Mouse (Mus musculus) myocyte (in vitro differentiated cells): ENCODE data around the gene Prpf31. TPM values are rescaled to one million over a fixed set of nuclear protein-coding genes. Genes with fewer than 3 reads are reported as not detected.

Source experiments
- H3K27me3 ChIP-seq: one replicate; pipeline ENCODE4 v1.6.1; 2011; ENCODE audit not compliant: control insufficient read depth, insufficient read depth, insufficient read length
- H3K36me3 ChIP-seq: one replicate; pipeline ENCODE4 v1.6.1; 2011; ENCODE audit not compliant: control insufficient read depth, insufficient read depth
- H3K4me2 ChIP-seq: one replicate; pipeline ENCODE4 v1.6.1; 2011; ENCODE audit warnings: low read depth, control low read depth
- H3K4me3 ChIP-seq: one replicate; pipeline ENCODE4 v1.5.1; 2011; ENCODE audit warnings: mild to moderate bottlenecking, control low read depth, moderate library complexity
- H3K79me2 ChIP-seq: one replicate; pipeline ENCODE4 v1.6.1; 2011; ENCODE audit not compliant: control insufficient read depth, insufficient read depth
- H3ac ChIP-seq: one replicate; pipeline ENCODE4 v1.6.1; 2011; ENCODE audit not compliant: control insufficient read depth, insufficient read length
- CEBPB ChIP-seq: IDR thresholded peaks from 2 replicates; pipeline ENCODE4 v1.6.1; 2011; ENCODE audit warnings: mild to moderate bottlenecking, moderate library complexity; ENCODE audit not compliant: poor library complexity, insufficient read depth, severe bottlenecking
- E2F4 ChIP-seq: IDR thresholded peaks from one replicate; pipeline ENCODE4 v1.6.1; 2011; ENCODE audit warnings: mild to moderate bottlenecking, control low read depth, moderate library complexity; ENCODE audit not compliant: insufficient read depth
- MAX ChIP-seq: IDR thresholded peaks from one replicate; pipeline ENCODE4 v1.6.1; 2011; ENCODE audit warnings: low read depth, mild to moderate bottlenecking, control low read depth
- MYOD1 ChIP-seq, 3 experiments: IDR thresholded peaks; one replicate each; pipeline ENCODE4 v1.6.1; 2011; ENCODE audit warnings: control low read depth in 2 of 3, low read depth in 2 of 3, mild to moderate bottlenecking in 2 of 3, moderate library complexity in 1 of 3; ENCODE audit not compliant: insufficient read length in 2 of 3, control insufficient read depth in 1 of 3
- MYOG ChIP-seq, 3 experiments: IDR thresholded peaks; one replicate each; pipeline ENCODE4 v1.6.1; 2011; ENCODE audit warnings: control low read depth in 2 of 3, low read depth in 2 of 3, mild to moderate bottlenecking in 2 of 3; ENCODE audit not compliant: insufficient read length in 2 of 3, control insufficient read depth in 1 of 3, insufficient read depth in 1 of 3
- POLR2A ChIP-seq: IDR thresholded peaks from one replicate; pipeline ENCODE4 v1.6.1; 2011; ENCODE audit warnings: low read depth, mild to moderate bottlenecking, control low read depth, moderate library complexity; ENCODE audit not compliant: insufficient read length
- POLR2AphosphoS2 ChIP-seq: IDR thresholded peaks from one replicate; pipeline ENCODE4 v1.6.1; 2011; ENCODE audit warnings: low read depth, control low read depth; ENCODE audit not compliant: insufficient read length
- REST ChIP-seq: IDR thresholded peaks from one replicate; pipeline ENCODE4 v1.6.1; 2011; ENCODE audit warnings: mild to moderate bottlenecking, control low read depth, moderate library complexity; ENCODE audit not compliant: insufficient read depth, insufficient read length
- SRF ChIP-seq: IDR thresholded peaks from one replicate; pipeline ENCODE4 v1.6.1; 2011; ENCODE audit warnings: low read depth; ENCODE audit not compliant: control insufficient read depth, insufficient read length
- TCF12 ChIP-seq: IDR thresholded peaks from one replicate; pipeline ENCODE4 v1.6.1; 2011; ENCODE audit warnings: mild to moderate bottlenecking, control low read depth; ENCODE audit not compliant: poor library complexity, insufficient read depth, severe bottlenecking
- TCF3 ChIP-seq: IDR thresholded peaks from one replicate; pipeline ENCODE4 v1.6.1; 2011; ENCODE audit warnings: low read depth, control low read depth; ENCODE audit not compliant: insufficient read length
- USF1 ChIP-seq: IDR thresholded peaks from one replicate; pipeline ENCODE4 v1.6.1; 2011; ENCODE audit warnings: low read depth, mild to moderate bottlenecking, control low read depth, moderate library complexity
- polyA plus RNA-seq: library from polyadenylated mRNA; unstranded; fragments of >200 nt; fragmentation: generic; extraction: Trizol; gene quantifications from one replicate; pipeline ENCODE4 v1.2.1, GENCODE M21; 2012; ENCODE audit warnings: missing spikeins

Prpf31 gene
- polyA plus RNA-seq, 1 experiment = 54.8 TPM

- Histone ChIP-seq H3K79me2 (no peaks in the 10 kb centered on the region), H3ac (no peak overlapping the region), H3K4me2 (no peak overlapping the region), H3K4me3 (no peak overlapping the region), H3K27me3 (no peaks in the 10 kb centered on the region), H3K36me3 (no peaks in the 10 kb centered on the region)
- TF ChIP-seq CEBPB (no peak), REST (no peak), MYOD1 (IDR thresholded peaks at IDR 0.05; ENCODE audit: control insufficient read depth in 1 of 3, insufficient read length in 2 of 3, low read depth in 2 of 3) (no peak), USF1 (no peak), POLR2A (no peak), MYOG (IDR thresholded peaks at IDR 0.05; ENCODE audit: control insufficient read depth in 1 of 3, insufficient read depth in 1 of 3, insufficient read length in 2 of 3, low read depth in 2 of 3) (no peak), MAX (no peak), E2F4 (no peak), TCF3 (no peak), POLR2AphosphoS2 (no peak), TCF12 (no peak), SRF (no peak)
These were observed 42.5 kb upstream of the Prpf31 start for GRCm38 (mm10) chr7:3587292-3587691.

- H3K4me2 ChIP-seq = no peak overlapping the region
- no peaks in the 10 kb centered on the region for H3K79me2 ChIP-seq
- H3K36me3 ChIP-seq = no peaks in the 10 kb centered on the region
- no peak overlapping the region for H3K4me3 ChIP-seq
- no peaks in the 10 kb centered on the region for H3K27me3 ChIP-seq
- H3ac ChIP-seq = no peak overlapping the region
- TF ChIP-seq E2F4 (no peak), SRF (no peak), MYOD1 (IDR thresholded peaks at IDR 0.05; ENCODE audit: control insufficient read depth in 1 of 3, insufficient read length in 2 of 3, low read depth in 2 of 3) (no peak), MAX (no peak), CEBPB (no peak), POLR2A (no peak), TCF12 (no peak), REST (no peak)
These were observed 39.2 kb upstream of the Prpf31 start for GRCm38 (mm10) chr7:3590550-3590949.

GRCm38 (mm10) chr7:3591534-3591933 is 38.3 kb upstream of the Prpf31 start:
- no peak overlapping the region for H3K4me3 ChIP-seq
- no peaks in the 10 kb centered on the region for H3K36me3 ChIP-seq
- H3K4me2 ChIP-seq = no peak overlapping the region
- no peaks in the 10 kb centered on the region for H3K79me2 ChIP-seq
- H3K27me3 ChIP-seq = no peaks in the 10 kb centered on the region
- H3ac ChIP-seq = no peak overlapping the region
- TF ChIP-seq POLR2AphosphoS2 = no peak
- TF ChIP-seq SRF = no peak
- TF ChIP-seq USF1 = no peak
- TF ChIP-seq MYOD1 (IDR thresholded peaks at IDR 0.05; ENCODE audit: control insufficient read depth in 1 of 3, insufficient read length in 2 of 3, low read depth in 2 of 3) = no peak
- no peak for TF ChIP-seq E2F4
- TF ChIP-seq REST = no peak
- TF ChIP-seq TCF3 = no peak
- TF ChIP-seq POLR2A = no peak
- TF ChIP-seq TCF12 = no peak
- TF ChIP-seq CEBPB = no peak
- no peak for TF ChIP-seq MAX
- TF ChIP-seq MYOG (IDR thresholded peaks at IDR 0.05; ENCODE audit: control insufficient read depth in 1 of 3, insufficient read depth in 1 of 3, insufficient read length in 2 of 3, low read depth in 2 of 3) = no peak

- H3K4me2 ChIP-seq = no peak overlapping the region
- no peak for TF ChIP-seq TCF12
- no peak for TF ChIP-seq POLR2A
- TF ChIP-seq MAX = no peak
- no peak for TF ChIP-seq REST
- TF ChIP-seq MYOD1 (IDR thresholded peaks at IDR 0.05; ENCODE audit: control insufficient read depth in 1 of 3, insufficient read length in 2 of 3, low read depth in 2 of 3) = no peak
- TF ChIP-seq SRF = no peak
- no peak for TF ChIP-seq E2F4
- no peak for TF ChIP-seq CEBPB
- TF ChIP-seq TCF3 = no peak
- H3K36me3 ChIP-seq = no peaks in the 10 kb centered on the region
- no peak overlapping the region for H3K4me3 ChIP-seq
- H3K27me3 ChIP-seq = no peaks in the 10 kb centered on the region
- H3ac ChIP-seq = no peak overlapping the region
- no peaks in the 10 kb centered on the region for H3K79me2 ChIP-seq
These were observed 35.9 kb upstream of the Prpf31 start for GRCm38 (mm10) chr7:3593855-3594254.

GRCm38 (mm10) chr7:3594686-3595085 is 35.1 kb upstream of the Prpf31 start:
- no peaks in the 10 kb centered on the region for H3K36me3 ChIP-seq
- H3K79me2 ChIP-seq = no peaks in the 10 kb centered on the region
- no peak overlapping the region for H3K4me2 ChIP-seq
- H3ac ChIP-seq = no peak overlapping the region
- TF ChIP-seq POLR2AphosphoS2 = no peak
- H3K27me3 ChIP-seq = no peaks in the 10 kb centered on the region
- no peak overlapping the region for H3K4me3 ChIP-seq
